Mouse (Mus musculus) embryonic stem cell, embryonic (primary cell): ENCODE data around the gene Hmgb2.

Experiments used
- CTCF ChIA-PET, 4 experiments: fragments of 300-600 bp in 2 of 4; fragments of 350-600 bp in 2 of 4; sonication (Branson Sonifier 250); formaldehyde crosslinking; loops; one replicate each; lab custom pipeline; 2022; ENCODE audit warnings: inconsistent platforms in 2 of 4; lab: Charles Lee
- POLR2A ChIA-PET, 4 experiments: fragments of 300-600 bp in 2 of 4; fragments of 350-600 bp in 2 of 4; sonication (Branson Sonifier 250); formaldehyde crosslinking; loops; one replicate each; lab custom pipeline; 2022; ENCODE audit warnings: antibody characterized with exemption in 4 of 4, inconsistent platforms in 1 of 4; lab: Charles Lee

Gene Hmgb2

DNA sequence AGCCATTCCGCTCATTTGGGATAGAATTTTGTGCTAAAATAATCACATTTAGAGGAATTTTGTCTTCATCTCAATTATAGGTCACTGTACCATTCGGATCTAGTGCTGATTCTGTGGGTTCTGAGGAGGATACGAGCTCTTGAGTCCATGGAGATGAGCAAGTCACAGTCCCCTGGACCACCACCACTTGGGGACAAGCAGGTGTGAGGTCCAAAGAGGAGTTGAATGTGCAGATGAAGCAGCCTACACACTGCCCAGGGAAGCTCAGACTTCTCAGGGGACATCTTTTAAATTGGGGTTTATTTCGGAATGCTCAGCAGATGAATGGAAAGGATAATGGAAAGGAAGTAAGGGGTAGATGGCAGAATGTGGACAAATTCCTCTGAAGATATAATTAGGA lies 21.4 kb downstream of the Hmgb2 start:
- CTCF ChIA-PET: interaction anchor here in 2 of 4 experiments (0.7 to 1.0 kb wide), 2 partner anchors 267 kb away, joined by 3 to 5 read pairs; no protein-coding TSS in a partner anchor
- POLR2A ChIA-PET: interaction anchor here in 1 of 4 experiments (41.7 kb wide), 1 partner anchor 33 kb away, joined by 1309 read pairs; the partner anchor contains the start of genes Hmgb2 and Sap30

- ChIA-PET POLR2A (interaction anchor here in 1 of 4 experiments (0.8 kb wide), 1 partner anchor 10 kb away, joined by 3 read pairs; no protein-coding TSS in a partner anchor), CTCF (no interaction called here)
Measured at GRCm38 (mm10) chr8:57534495-57534894, 22.8 kb downstream of the Hmgb2 start.

DNA sequence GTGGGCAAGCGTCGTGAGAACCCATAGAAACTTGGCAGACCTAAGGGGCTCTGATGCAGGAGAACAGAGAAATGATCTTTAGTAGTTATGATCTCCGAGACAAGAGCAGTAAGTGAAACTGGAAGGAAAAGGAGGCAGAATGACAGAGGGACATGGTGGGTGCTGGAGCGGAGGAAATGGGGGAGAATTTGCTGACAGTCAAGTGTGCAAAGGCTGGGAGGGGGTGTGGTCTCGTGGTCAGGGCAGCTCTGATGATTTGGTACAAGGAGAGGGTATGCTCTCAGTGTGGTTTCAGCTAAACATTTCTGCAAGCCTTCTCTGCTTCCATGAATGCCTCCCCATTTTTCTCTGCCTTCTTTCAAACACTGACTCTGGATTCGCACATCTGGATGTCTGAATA lies 24.5 kb downstream of the Hmgb2 start:
- CTCF ChIA-PET: interaction anchor here in 1 of 4 experiments (0.6 kb wide), 1 partner anchor 262 kb away, joined by 3 read pairs; no protein-coding TSS in a partner anchor
- POLR2A ChIA-PET: interaction anchor here in 1 of 4 experiments (0.6 kb wide), 1 partner anchor 257 kb away, joined by 6 read pairs; no protein-coding TSS in a partner anchor

- ChIA-PET CTCF (interaction anchor here in 3 of 4 experiments (0.6 to 2.5 kb wide), 4 partner anchors 19 to 262 kb away, joined by 3 to 18 read pairs (median 5); no protein-coding TSS in a partner anchor), POLR2A (interaction anchor here in 1 of 4 experiments (1.3 kb wide), 1 partner anchor 19 kb away, joined by 3 read pairs; no protein-coding TSS in a partner anchor)
Measured at GRCm38 (mm10) chr8:57538601-57539000, 26.9 kb downstream of the Hmgb2 start.

DNA sequence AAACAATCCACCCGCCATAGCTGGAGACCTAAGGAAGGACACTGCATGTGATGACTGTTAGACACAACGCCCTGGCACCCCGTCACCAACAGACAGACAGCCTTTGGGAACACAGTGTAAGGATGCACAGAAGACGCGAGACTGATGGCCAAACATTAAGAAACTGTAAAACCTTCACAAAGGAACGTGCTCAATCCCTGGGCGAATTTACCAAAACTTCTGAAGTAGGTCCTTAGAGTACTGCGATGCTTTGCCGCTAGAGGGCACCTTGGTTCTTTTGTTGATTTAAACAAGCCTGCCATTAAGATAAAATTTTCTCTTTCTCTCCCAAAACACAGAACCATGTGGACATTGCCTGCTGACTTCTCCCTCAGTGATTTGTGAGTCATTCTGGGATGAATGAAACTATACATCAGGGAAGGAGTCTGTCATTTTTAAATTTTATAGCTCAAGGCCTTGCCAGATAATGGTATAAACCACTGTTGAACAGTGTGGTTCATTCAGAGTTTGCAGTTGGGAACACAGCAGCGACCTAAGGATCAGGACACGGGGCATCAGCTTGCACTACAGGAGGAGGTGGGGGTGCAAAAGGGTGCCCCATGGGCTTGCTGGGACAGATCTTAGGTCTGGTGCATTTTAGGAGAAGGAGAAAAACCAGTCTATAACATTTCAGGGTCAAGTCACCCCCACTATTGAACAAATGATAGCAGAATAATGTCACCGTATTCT lies 28.6 kb downstream of the Hmgb2 start:
- CTCF ChIA-PET: interaction anchor here (0.5 to 4.2 kb wide), 17 partner anchors 9 to 1373 kb away, joined by 3 to 21 read pairs (median 4); no protein-coding TSS in a partner anchor
- POLR2A ChIA-PET: interaction anchor here in 2 of 4 experiments (0.6 to 1.0 kb wide), 2 partner anchors 20 to 260 kb away, joined by 3 to 4 read pairs; no protein-coding TSS in a partner anchor

- ChIA-PET CTCF (interaction anchor here (0.6 to 4.2 kb wide), 13 partner anchors 9 to 1373 kb away, joined by 3 to 21 read pairs (median 4); no protein-coding TSS in a partner anchor), POLR2A (interaction anchor here in 1 of 4 experiments (0.8 to 1.2 kb wide), 3 partner anchors 10 to 259 kb away, joined by 3 to 4 read pairs (median 4); no protein-coding TSS in a partner anchor)
Measured at GRCm38 (mm10) chr8:57540951-57541350, 29.2 kb downstream of the Hmgb2 start.

- ChIA-PET CTCF (interaction anchor here (0.6 to 4.2 kb wide), 7 partner anchors 9 to 259 kb away, joined by 3 to 21 read pairs (median 4); no protein-coding TSS in a partner anchor), POLR2A (interaction anchor here in 1 of 4 experiments (0.8 to 1.2 kb wide), 3 partner anchors 10 to 259 kb away, joined by 3 to 4 read pairs (median 4); no protein-coding TSS in a partner anchor)
Measured at GRCm38 (mm10) chr8:57541405-57541804, 29.7 kb downstream of the Hmgb2 start.

DNA sequence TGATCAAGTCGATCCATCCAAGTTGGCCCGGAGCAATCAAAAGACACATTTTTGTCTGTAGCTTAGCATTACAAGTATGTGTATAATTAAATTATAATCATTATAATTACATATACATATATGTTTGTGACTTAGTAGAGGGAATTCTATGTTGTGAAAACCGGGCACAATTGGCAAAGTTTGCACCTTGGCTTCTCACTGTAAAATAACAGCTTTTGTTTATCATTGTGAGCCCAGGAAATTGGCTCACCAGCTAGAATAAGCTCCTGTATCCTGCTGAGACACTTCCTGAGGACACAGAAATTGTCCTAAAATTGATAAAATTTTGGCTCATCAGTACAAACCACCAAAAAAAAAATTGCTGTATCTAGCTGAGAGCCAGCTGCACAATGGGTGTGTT lies 34.7 kb downstream of the Hmgb2 start:
- ChIA-PET CTCF (interaction anchor here in 2 of 4 experiments (0.8 to 1.0 kb wide), 2 partner anchors 15 to 121 kb away, joined by 3 to 6 read pairs; no protein-coding TSS in a partner anchor), POLR2A (interaction anchor here in 2 of 4 experiments (0.8 to 1.0 kb wide), 2 partner anchors 27 to 126 kb away, joined by 3 to 4 read pairs; no protein-coding TSS in a partner anchor)

- ChIA-PET CTCF (interaction anchor here in 1 of 4 experiments (1.0 kb wide), 1 partner anchor 15 kb away, joined by 3 read pairs; no protein-coding TSS in a partner anchor), POLR2A (no interaction called here)
Measured at GRCm38 (mm10) chr8:57546834-57547233, 35.1 kb downstream of the Hmgb2 start.

GRCm38 (mm10) chr8:57547581-57547980 lies 35.9 kb downstream of the Hmgb2 start:
- ChIA-PET POLR2A (interaction anchor here in 1 of 4 experiments (0.5 kb wide), 1 partner anchor 16 kb away, joined by 3 read pairs; no protein-coding TSS in a partner anchor), CTCF (no interaction called here)

DNA sequence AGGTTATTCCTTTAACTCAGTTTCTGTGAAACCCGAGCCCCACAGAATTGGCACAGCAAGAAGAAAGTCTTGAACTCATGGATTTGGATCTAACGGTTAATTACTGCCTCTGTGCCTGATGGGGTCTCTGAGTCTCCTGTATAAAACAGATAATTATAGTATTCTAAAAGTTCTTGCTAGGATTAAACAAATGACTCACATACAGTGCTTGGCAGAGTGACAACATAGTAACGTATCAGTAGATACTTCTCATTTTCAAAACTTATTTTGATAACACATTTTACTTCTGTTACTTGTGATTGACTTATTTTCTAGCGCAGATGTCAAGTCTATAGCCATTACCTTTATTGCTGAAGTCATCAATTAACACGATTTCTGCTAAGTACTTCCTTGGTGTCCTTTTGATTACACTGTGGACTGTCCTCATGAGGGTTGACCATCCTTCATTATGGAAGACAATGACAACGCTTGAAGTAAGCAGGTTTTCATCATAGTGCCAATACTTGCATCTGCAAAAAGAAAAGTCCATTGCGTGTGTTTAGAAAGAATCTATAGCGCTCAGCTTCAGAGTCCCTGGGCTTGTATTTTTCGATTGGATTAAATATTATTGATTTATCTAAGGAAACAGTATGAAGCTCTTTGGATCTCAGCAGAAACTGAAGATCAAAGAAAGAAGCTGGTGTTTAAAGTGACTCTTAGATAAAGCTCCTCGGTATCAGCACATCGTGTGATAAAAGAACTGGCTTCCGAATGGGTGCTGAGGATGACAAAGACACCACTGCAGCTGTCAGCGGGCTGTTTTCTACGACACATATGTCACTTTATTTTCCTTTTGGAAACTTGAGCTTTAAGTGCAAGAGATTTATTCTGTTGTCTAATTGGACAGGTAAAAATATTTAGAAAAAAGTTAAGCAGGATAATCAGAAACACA lies 40.7 kb downstream of the Hmgb2 start:
- CTCF ChIA-PET: interaction anchor here in 3 of 4 experiments (0.5 to 0.8 kb wide), 3 partner anchors 126 to 336 kb away, joined by 3 to 6 read pairs (median 3); no protein-coding TSS in a partner anchor
- POLR2A ChIA-PET: no interaction called here

DNA sequence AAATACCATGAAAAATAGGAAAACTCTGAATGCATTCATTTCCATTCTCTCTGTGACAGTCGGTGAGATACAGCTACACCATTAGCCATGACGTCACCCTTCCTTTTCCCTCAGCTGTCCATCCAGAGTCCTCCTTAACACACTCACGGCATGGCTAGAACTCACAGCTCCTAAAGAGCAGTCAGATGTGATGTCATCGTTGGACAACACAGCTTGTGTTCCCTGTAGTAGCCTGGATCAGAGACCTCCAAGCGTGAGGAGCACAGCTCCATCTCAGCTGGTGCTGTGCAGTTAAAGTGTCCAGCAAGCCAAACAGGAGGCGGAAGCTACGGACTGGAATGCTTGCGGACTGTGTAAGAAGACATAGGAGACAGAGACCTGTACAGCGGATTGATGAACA lies 49.2 kb downstream of the Hmgb2 start:
- POLR2A ChIA-PET: interaction anchor here in 1 of 4 experiments (0.5 kb wide), 1 partner anchor 152 kb away, joined by 7 read pairs; no protein-coding TSS in a partner anchor
- CTCF ChIA-PET: interaction anchor here in 2 of 4 experiments (0.6 to 0.9 kb wide), 2 partner anchors 13 to 230 kb away, joined by 4 to 7 read pairs; no protein-coding TSS in a partner anchor

DNA sequence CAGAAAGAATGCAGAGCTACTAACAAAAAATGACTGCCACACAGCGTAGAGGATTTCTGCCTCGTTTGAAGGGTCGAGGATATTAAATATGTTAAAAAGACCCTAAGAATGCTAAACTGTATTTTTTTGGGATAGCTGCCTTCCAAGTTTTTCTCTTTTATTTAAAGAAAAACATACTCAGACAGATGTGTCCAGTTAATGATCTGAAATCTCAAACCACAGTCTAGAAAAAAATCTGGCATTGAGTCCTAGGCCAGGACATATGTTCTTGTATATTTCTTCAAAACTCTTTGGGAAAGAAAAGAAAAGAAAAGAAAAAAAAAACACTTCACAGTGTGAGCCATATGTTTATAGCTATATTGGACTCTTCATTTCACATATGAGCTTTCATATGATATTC lies 51.0 kb downstream of the Hmgb2 start:
- ChIA-PET POLR2A (interaction anchor here in 1 of 4 experiments (0.8 kb wide), 1 partner anchor 15 kb away, joined by 3 read pairs; no protein-coding TSS in a partner anchor), CTCF (interaction anchor here in 1 of 4 experiments (0.7 kb wide), 1 partner anchor 244 kb away, joined by 3 read pairs; no protein-coding TSS in a partner anchor)

DNA sequence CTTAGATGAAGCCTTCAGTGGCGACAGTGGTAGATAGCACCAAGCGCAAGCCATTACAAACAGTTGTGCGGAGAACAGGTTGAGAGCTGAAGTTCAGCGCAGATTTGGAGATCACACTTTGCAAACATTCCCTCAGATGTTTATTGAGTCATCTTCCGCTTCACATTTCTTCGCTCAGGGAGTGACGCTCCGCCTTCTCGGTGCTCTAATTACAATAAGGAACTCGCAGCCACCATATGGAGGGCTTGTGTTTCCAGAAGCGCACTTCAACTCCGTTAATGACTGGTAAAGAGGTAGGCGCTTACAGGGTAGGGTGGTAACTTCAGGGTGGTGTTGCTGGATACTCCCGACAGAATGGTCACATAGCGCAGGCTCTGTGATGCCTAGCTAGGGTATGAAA lies 52.0 kb downstream of the Hmgb2 start:
- ChIA-PET CTCF (interaction anchor here in 1 of 4 experiments (0.6 kb wide), 1 partner anchor 19 kb away, joined by 5 read pairs; no protein-coding TSS in a partner anchor), POLR2A (interaction anchor here in 1 of 4 experiments (0.8 kb wide), 1 partner anchor 16 kb away, joined by 3 read pairs; no protein-coding TSS in a partner anchor)

GRCm38 (mm10) chr8:57565039-57565438 lies 53.3 kb downstream of the Hmgb2 start:
- ChIA-PET CTCF (interaction anchor here in 1 of 4 experiments (0.6 kb wide), 1 partner anchor 47 kb away, joined by 4 read pairs; no protein-coding TSS in a partner anchor), POLR2A (interaction anchor here in 1 of 4 experiments (1.2 kb wide), 1 partner anchor 46 kb away, joined by 3 read pairs; no protein-coding TSS in a partner anchor)
